Mouse (Mus musculus) embryonic facial prominence, embryonic 15.5 days (tissue): ENCODE results near the gene Pafah2. TPM values are rescaled to one million over a fixed set of nuclear protein-coding genes. Genes with fewer than 3 reads are reported as not detected.
A peak's percentile ranks its signal among the peaks of the same experiment; 100 is the strongest.

ENCODE experiments used
- ATAC-seq: fragments of 200-750 bp; cut with Nextera tagmentation; 2 replicates; pipeline ENCODE4 v1.8.0; 2017; ENCODE audit warnings: low read depth, moderate TSS enrichment; ENCODE audit not compliant: insufficient number of reproducible peaks, low FRiP score, low TSS enrichment
- H3K27ac ChIP-seq: fragments of 300-500 bp; sonication (generic); replicated peaks from 2 replicates; pipeline ENCODE4 v1.5.1; 2015; ENCODE audit warnings: mild to moderate bottlenecking, inconsistent platforms
- H3K27me3 ChIP-seq: fragments of 300-500 bp; sonication (generic); 2 replicates; pipeline ENCODE4 v1.6.1; 2015; ENCODE audit warnings: inconsistent platforms
- H3K36me3 ChIP-seq: fragments of 300-500 bp; sonication (generic); 2 replicates; pipeline ENCODE4 v1.6.1; 2015; ENCODE audit warnings: mild to moderate bottlenecking, inconsistent platforms
- H3K4me1 ChIP-seq: fragments of 300-500 bp; sonication (generic); 2 replicates; pipeline ENCODE4 v1.6.1; 2015; ENCODE audit warnings: inconsistent platforms
- H3K4me2 ChIP-seq: fragments of 300-500 bp; sonication (generic); replicated peaks from 2 replicates; pipeline ENCODE4 v1.6.1; 2015; ENCODE audit warnings: mild to moderate bottlenecking, inconsistent platforms
- H3K4me3 ChIP-seq: fragments of 300-500 bp; sonication (generic); replicated peaks from 2 replicates; pipeline ENCODE4 v1.5.1; 2015; ENCODE audit warnings: mild to moderate bottlenecking, inconsistent platforms
- H3K9ac ChIP-seq: fragments of 300-500 bp; sonication (generic); 2 replicates; pipeline ENCODE4 v1.6.1; 2015; ENCODE audit warnings: inconsistent platforms
- H3K9me3 ChIP-seq: fragments of 300-500 bp; sonication (generic); replicated peaks from 2 replicates; pipeline ENCODE4 v1.6.1; 2016; ENCODE audit warnings: inconsistent platforms
- WGBS: fragments of 180-500 bp; shearing (Covaris S2); methylation state at CpG from one replicate; pipeline ENCODE4 v1.1.7; 2015; 5-methylcytosine and 5-hydroxymethylcytosine counted together
- polyA plus RNA-seq: library from polyadenylated mRNA; unstranded; fragments of >200 nt; fragmentation: Nextera tagmentation; extraction: Ambion mirVana; gene quantifications from 2 replicates; pipeline ENCODE4 v1.2.1, GENCODE M21; 2015

Gene Pafah2
- polyA plus RNA-seq, 1 experiment from 2014 or later: 17.7 TPM

- H3K27me3 ChIP-seq: no peaks in the 10 kb centered on the region
- no peak overlapping the region for H3K4me3 ChIP-seq
- H3K27ac ChIP-seq: no peak overlapping the region
- peaks cover 37% of the 10 kb centered on the region; the same call in 1 of the 2 replicates for H3K36me3 ChIP-seq
- H3K4me1 ChIP-seq: peaks cover 5% of the 10 kb centered on the region
- no peak overlapping the region for H3K4me2 ChIP-seq
- 67% methylated on average over 7 of the region's 7 CpGs for WGBS
- no peak overlapping the region for H3K9ac ChIP-seq
- H3K9me3 ChIP-seq: no peaks in the 10 kb centered on the region
- no peak for ATAC-seq
Measured at GRCm38 (mm10) chr4:134425088-134425487, 29.0 kb downstream of the Pafah2 start.

- H3K9ac ChIP-seq: no peak overlapping the region
- H3K36me3 ChIP-seq: peaks cover 8% of the 10 kb centered on the region; the same call in 1 of the 2 replicates
- no peaks in the 10 kb centered on the region for H3K27me3 ChIP-seq
- peaks cover 15% of the 10 kb centered on the region for H3K4me1 ChIP-seq
- peak; percentile 61 for ATAC-seq
- 17% methylated on average over 23 of the region's 23 CpGs for WGBS
- H3K4me2 ChIP-seq: peak overlapping the region; percentile 36
- peak overlapping the region; percentile 8; the same call in 1 of the 2 replicates for H3K4me3 ChIP-seq
- no peaks in the 10 kb centered on the region for H3K9me3 ChIP-seq
- H3K27ac ChIP-seq: peak overlapping the region; percentile 86
Measured at GRCm38 (mm10) chr4:134430381-134431004, 34.4 kb downstream of the Pafah2 start.

- no peak overlapping the region for H3K4me3 ChIP-seq
- H3K27me3 ChIP-seq: no peaks in the 10 kb centered on the region
- peaks cover 15% of the 10 kb centered on the region for H3K4me1 ChIP-seq
- no peak overlapping the region for H3K4me2 ChIP-seq
- H3K27ac ChIP-seq: no peak overlapping the region
- no peaks in the 10 kb centered on the region for H3K9me3 ChIP-seq
- ATAC-seq: no peak
- H3K36me3 ChIP-seq: no peaks in the 10 kb centered on the region
- H3K9ac ChIP-seq: no peak overlapping the region
- 81% methylated on average over 15 of the region's 15 CpGs for WGBS
Measured at GRCm38 (mm10) chr4:134432686-134433360, 36.7 kb downstream of the Pafah2 start.

- 45% methylated on average over 7 of the region's 7 CpGs for WGBS
- Histone ChIP-seq H3K4me3 (no peak overlapping the region), H3K9me3 (no peaks in the 10 kb centered on the region), H3K4me2 (no peak overlapping the region), H3K27ac (no peak overlapping the region), H3K36me3 (no peaks in the 10 kb centered on the region), H3K9ac (no peak overlapping the region), H3K4me1 (no peaks in the 10 kb centered on the region), H3K27me3 (no peaks in the 10 kb centered on the region)
- ATAC-seq: no peak
Measured at GRCm38 (mm10) chr4:134436185-134436584, 40.1 kb downstream of the Pafah2 start.

GRCm38 (mm10) chr4:134436659-134437058 is 40.5 kb downstream of the Pafah2 start:
- Histone ChIP-seq H3K4me2 (no peak overlapping the region), H3K27ac (no peak overlapping the region), H3K4me3 (no peak overlapping the region), H3K9ac (no peak overlapping the region), H3K27me3 (no peaks in the 10 kb centered on the region), H3K36me3 (no peaks in the 10 kb centered on the region), H3K4me1 (no peaks in the 10 kb centered on the region), H3K9me3 (no peaks in the 10 kb centered on the region)
- 49% methylated on average over 10 of the region's 10 CpGs for WGBS
- no peak for ATAC-seq

GRCm38 (mm10) chr4:134439119-134439518 is 43.0 kb downstream of the Pafah2 start:
- 63% methylated on average over 3 of the region's 3 CpGs for WGBS
- no peak overlapping the region for H3K27ac ChIP-seq
- H3K9ac ChIP-seq: no peak overlapping the region
- no peaks in the 10 kb centered on the region for H3K27me3 ChIP-seq
- H3K4me1 ChIP-seq: no peaks in the 10 kb centered on the region
- no peaks in the 10 kb centered on the region for H3K9me3 ChIP-seq
- no peak overlapping the region for H3K4me2 ChIP-seq
- H3K4me3 ChIP-seq: no peak overlapping the region
- H3K36me3 ChIP-seq: no peaks in the 10 kb centered on the region
- no peak for ATAC-seq

GRCm38 (mm10) chr4:134439919-134440318 is 43.8 kb downstream of the Pafah2 start:
- 71% methylated on average over 4 of the region's 4 CpGs for WGBS
- Histone ChIP-seq H3K27me3 (no peaks in the 10 kb centered on the region), H3K4me2 (no peak overlapping the region), H3K36me3 (no peaks in the 10 kb centered on the region), H3K9me3 (no peaks in the 10 kb centered on the region), H3K9ac (no peak overlapping the region), H3K4me3 (no peak overlapping the region), H3K27ac (no peak overlapping the region), H3K4me1 (0 out of 2 replicates have a peak, but pooled peaks cover under 1% of the 10 kb centered on the region)
- ATAC-seq: no peak

GRCm38 (mm10) chr4:134442216-134442615 is 46.1 kb downstream of the Pafah2 start:
- H3K27ac ChIP-seq: no peak overlapping the region
- H3K9ac ChIP-seq: no peak overlapping the region
- H3K9me3 ChIP-seq: no peaks in the 10 kb centered on the region
- WGBS: 76% methylated on average over 4 of the region's 4 CpGs
- no peaks in the 10 kb centered on the region for H3K36me3 ChIP-seq
- no peak overlapping the region for H3K4me2 ChIP-seq
- H3K4me1 ChIP-seq: 0 out of 2 replicates have a peak, but pooled peaks cover 3% of the 10 kb centered on the region
- no peak for ATAC-seq
- H3K27me3 ChIP-seq: no peaks in the 10 kb centered on the region
- H3K4me3 ChIP-seq: no peak overlapping the region

- Histone ChIP-seq H3K4me3 (no peak overlapping the region), H3K27me3 (no peaks in the 10 kb centered on the region), H3K36me3 (no peaks in the 10 kb centered on the region), H3K27ac (no peak overlapping the region), H3K9me3 (no peaks in the 10 kb centered on the region), H3K4me2 (no peak overlapping the region), H3K9ac (no peak overlapping the region), H3K4me1 (0 out of 2 replicates have a peak, but pooled peaks cover 3% of the 10 kb centered on the region)
- no peak for ATAC-seq
- 67% methylated on average over 7 of the region's 7 CpGs for WGBS
Measured at GRCm38 (mm10) chr4:134443589-134443988, 47.5 kb downstream of the Pafah2 start.

GRCm38 (mm10) chr4:134444949-134445348 is 48.8 kb downstream of the Pafah2 start:
- Histone ChIP-seq H3K4me1 (peaks cover 5% of the 10 kb centered on the region), H3K36me3 (no peaks in the 10 kb centered on the region), H3K4me2 (no peak overlapping the region), H3K27ac (no peak overlapping the region), H3K27me3 (no peaks in the 10 kb centered on the region; the same call in 1 of the 2 replicates), H3K4me3 (no peak overlapping the region), H3K9me3 (no peaks in the 10 kb centered on the region), H3K9ac (no peak overlapping the region)
- ATAC-seq: no peak
- 36% methylated on average over 7 of the region's 7 CpGs for WGBS

GRCm38 (mm10) chr4:134445489-134445888 is 49.4 kb downstream of the Pafah2 start:
- H3K4me2 ChIP-seq: no peak overlapping the region
- H3K9ac ChIP-seq: no peak overlapping the region
- no peak overlapping the region for H3K4me3 ChIP-seq
- no peaks in the 10 kb centered on the region for H3K36me3 ChIP-seq
- peaks cover 10% of the 10 kb centered on the region for H3K4me1 ChIP-seq
- peaks cover 3% of the 10 kb centered on the region for H3K27me3 ChIP-seq
- WGBS: 54% methylated on average over 1 of the region's 1 CpGs
- no peak for ATAC-seq
- no peak overlapping the region for H3K27ac ChIP-seq
- H3K9me3 ChIP-seq: no peaks in the 10 kb centered on the region
